Mouse (Mus musculus) common myeloid progenitor, adult 5-6 weeks (primary cell): ENCODE data around the gene Specc1. TPM values are rescaled to one million over a fixed set of nuclear protein-coding genes. Genes with fewer than 3 reads are reported as not detected.

Source experiments
- ATAC-seq: replicated peaks from 2 replicates; pipeline ENCODE4 v1.8.0; 2016; ENCODE audit warnings: low read depth, mild to moderate bottlenecking, moderate TSS enrichment, inconsistent platforms; ENCODE audit not compliant: poor library complexity, severe bottlenecking
- total RNA-seq: library from RNA; stranded (forward); fragments of 200-1000, 187-1606 nt; gene quantifications from 2 replicates; pipeline ENCODE4 v1.2.3, GENCODE M21; 2017

The Specc1 gene
- total RNA-seq, 1 experiment from 2014 or later, result 33.9 TPM

GRCm38 (mm10) chr11:62266466-62267214 is 310.1 kb downstream of the Specc1 start:
- no peak for ATAC-seq

- no peak for ATAC-seq
Measured at GRCm38 (mm10) chr11:62268381-62268780, 311.8 kb downstream of the Specc1 start.

GRCm38 (mm10) chr11:62269097-62269496 is 312.5 kb downstream of the Specc1 start:
- ATAC-seq, result no peak

- ATAC-seq, result no peak
Measured at GRCm38 (mm10) chr11:62270851-62271250, 314.3 kb downstream of the Specc1 start.

Other genes starting within 250 kb of the Specc1 start
- not detected in 2 replicates for gene Slc5a10, start 235.9 kb upstream of the Specc1 start, total RNA-seq
- gene Prpsap2, start 194.7 kb upstream of the Specc1 start, total RNA-seq, result 32.4 and 37.5 TPM in 2 replicates
- gene Ulk2, start 101.7 kb upstream of the Specc1 start, total RNA-seq, result 20.1 and 23.2 TPM in 2 replicates
- 32.5 and 39.7 TPM in 2 replicates for gene Akap10, start 26.5 kb upstream of the Specc1 start, total RNA-seq